Mouse (Mus musculus) adipocyte (in vitro differentiated cells): ENCODE results near the gene Dennd4c.

Source experiments
- DNase-seq: peaks from one replicate; pipeline ENCODE4 v3.0.0-alpha.2; 2016; ENCODE audit warnings: low spot score

Dennd4c gene

GRCm38 (mm10) chr4:86885790-86886159 lies 137.4 kb downstream of the Dennd4c start:
- DNase-seq: no peak

DNA sequence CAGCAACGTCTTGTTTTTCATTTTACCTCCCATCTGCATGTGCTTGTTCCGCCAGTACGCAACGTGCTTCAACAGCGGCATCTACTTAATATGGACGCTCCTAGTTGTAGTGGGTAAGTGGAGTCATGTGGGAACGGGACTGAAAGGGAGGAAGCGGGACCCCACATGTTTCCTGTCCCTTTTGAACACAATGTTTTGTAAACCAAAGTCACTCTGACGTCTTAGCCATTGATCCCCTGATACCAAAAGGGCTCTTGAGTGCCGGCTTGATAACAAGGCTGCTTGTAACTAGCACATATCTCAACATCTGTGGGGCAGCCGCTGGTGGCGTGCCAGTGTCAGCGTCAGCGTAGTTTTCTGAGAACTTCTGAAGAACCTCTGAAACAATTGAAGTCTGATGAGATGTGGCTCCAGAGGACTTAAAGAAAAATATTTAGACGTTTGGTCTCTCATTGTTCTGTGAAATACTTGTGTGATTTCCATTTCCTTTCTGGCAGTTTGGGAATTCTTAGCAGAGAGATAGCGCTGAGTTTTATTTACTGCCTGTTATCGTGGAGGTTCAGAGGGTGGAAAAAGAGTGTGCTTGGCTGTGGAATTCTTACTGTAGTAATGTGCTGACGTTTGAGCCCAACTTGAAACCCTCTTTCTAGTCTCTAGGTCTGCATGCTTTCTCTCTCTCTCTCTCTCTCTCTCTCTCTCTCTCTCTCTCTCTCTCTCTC lies 138.0 kb downstream of the Dennd4c start:
- DNase-seq: no peak

DNA sequence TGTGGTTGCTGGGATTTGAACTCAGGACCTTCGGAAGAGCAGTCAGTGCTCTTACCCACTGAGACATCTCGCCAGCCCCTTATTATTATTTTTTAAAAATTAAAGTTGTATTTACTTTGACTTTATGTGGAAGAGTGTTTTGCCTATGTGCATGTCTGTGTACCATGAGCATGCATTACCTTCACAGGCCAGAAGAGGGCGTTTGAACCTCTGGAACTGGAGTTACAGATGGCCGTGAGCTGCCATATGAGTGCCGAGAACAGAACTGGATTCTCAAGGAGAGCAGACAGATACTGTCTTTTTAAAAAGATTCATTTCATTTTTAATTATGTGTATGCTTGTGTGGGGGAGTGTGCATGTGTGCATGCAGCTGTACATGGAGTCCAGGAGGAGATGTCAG lies 139.5 kb downstream of the Dennd4c start:
- no peak for DNase-seq

DNA sequence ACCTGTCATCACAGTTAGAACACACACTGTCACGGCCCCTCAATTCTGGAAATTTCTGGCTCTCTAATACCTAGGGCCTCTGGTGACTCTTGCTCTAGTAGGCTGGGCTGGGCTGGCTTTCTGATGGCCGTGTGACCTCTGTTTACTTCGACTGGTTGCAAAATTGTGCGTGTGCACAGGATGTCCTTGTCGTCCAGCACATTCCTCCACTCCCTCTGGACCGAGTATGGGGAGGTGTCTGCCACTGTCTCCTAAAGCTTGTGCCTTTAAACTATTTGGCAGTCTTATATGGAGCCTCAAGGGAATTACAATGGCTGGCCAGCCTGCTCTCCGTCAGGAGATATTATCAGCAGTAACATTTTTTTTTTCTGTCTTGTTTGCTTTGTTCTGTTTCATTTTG lies 149.1 kb downstream of the Dennd4c start:
- DNase-seq: peak; percentile 80

DNA sequence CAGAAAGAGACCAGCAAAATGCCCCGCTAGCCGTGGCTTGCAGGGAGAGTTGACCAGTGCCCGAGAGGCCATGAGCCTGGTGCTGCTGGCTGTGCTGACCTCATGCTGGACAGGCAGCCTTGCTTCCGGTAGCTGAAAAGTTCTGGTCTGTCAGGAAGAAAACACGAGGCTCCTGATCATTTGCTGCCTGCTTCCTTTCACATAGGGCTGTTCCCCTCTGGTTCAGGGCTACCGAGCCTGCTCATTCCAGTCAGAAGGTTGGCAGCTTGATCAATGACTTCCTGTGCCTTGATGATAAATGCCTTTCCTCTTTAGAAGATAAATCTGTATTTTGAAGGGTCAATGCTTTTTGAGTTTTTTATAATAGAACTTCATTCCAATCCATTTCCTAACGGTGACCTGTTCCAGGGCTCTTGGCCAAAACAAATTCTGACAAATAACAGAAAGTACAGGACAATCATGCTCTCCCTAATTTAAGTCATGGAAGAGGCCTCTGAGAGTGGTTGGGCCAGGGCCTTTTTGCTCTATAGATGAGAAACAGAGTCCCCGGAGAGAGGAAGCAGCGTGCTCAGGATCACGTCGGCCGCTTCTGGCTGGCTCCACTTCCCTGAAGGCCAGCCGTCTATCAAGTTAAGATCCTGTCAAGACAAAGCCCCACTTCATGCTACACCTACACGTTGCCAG lies 150.6 kb downstream of the Dennd4c start:
- peak; percentile 40 for DNase-seq
